Mouse (Mus musculus): ENCODE measurements at regions not wholly inside any gene's neighbourhood (a gene's known extent, or its start where the extent isn't known, plus 50 kb on each side); places are given as distances from the start of the nearest gene placed in this dataset.
A peak's percentile ranks its signal among the peaks of the same experiment; 100 is the strongest.

DNA sequence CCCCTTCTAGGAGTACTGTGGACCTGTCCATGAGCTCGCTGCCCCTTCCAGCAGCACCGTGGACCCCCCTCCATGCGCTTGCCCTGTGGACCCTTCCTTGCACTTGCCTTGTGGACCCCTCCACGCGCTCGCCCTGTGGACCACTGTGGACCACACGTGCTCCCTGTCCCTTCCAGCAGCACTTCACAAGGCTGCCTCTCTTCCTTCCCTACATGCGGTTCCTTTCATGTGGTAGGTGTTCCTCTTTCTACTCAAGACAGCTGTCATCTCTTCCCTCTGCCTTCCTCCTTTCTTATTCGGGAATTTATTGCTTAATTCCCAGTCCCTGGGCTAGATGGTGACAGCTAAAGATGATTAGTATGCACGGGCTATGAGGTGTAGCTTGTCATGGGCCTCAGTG is 101.2 kb upstream of the Chrm2 start:
- ATAC-seq (ENCODE audit: poor library complexity, severe bottlenecking): peak; percentile 52

DNA sequence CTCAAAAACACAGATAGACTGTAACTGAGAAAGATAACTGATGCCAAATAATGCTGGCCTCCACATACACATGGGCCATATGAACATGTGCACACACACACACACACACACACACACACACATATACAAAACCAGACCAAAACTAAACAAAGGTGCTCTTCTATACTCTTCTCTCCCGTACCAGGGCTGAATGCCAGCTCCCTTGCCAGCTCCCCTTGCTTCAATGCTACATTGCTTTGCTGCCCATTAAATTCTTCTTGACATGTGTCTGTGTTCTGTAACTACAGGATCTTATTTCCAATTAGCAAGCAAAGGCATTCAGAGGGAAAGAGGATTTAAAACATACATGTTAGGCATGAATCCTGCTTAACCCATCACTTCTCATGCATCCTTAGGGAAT is 74.3 kb upstream of the Chrm2 start:
- ATAC-seq (ENCODE audit: poor library complexity, severe bottlenecking): no peak
